18 mouse cellular contexts compared by ENCODE assay signal in the genomic region with DNA sequence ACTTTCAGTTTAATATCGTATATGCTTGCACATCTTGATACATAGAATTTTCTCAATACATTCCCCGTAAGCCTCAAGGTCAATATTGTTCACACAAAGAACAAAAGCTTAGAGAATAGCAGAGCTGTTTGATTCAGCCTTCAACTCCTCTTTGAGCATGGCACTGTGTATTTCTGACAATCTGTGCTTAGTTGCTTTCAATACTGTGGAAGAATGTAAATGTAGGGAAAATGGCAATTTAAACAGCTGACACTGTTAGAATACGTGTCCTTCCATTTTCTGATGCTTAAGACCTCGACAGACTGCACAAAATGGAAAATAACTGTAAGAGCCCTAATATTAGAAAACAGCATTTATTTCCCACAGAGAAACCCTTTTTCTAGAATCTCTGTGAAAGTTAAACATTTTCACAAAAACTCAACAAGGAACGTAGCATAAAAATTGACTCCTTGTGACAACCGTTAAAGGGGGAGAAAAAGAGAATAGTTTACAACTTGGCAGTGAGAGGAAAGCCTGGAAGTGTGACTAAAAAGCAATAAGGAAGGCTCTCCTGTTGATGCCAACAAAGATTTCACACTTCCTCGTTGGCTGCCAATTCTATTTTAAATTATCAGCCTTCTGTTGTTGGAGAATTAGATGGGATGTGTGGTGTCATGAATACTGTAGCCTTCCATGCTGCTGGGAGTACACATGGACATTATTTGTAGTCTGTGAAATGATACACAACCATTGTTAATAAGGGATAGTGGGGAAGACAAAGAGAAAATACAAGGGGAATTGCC.
DNase-seq lines count a peak whose midpoint lies in the region; ATAC-seq and TF ChIP-seq lines count a peak whose summit lies in the region.
"Had no signal": no experiment of that assay in that cellular context is flagged by ENCODE, and none has a peak within 500 bp of the region (broad histone marks: within the 10 kb centered on the region; RNA-seq: fewer than 3 reads in every experiment).

No protein-coding gene starts in this region.

- no peak overlapping the region for H3K9ac ChIP-seq in forebrain, embryonic 14.5 days (ENCODE audit: low read length)
- H3K9ac ChIP-seq in forebrain, embryonic 11.5 days (ENCODE audit: low read length), result no peak overlapping the region
- H3K9ac ChIP-seq in hindbrain, postnatal 0 days (replicated peaks; ENCODE audit: low read length), result no peak overlapping the region
- no peak overlapping the region for H3K9ac ChIP-seq in hindbrain, embryonic 13.5 days
- no peak overlapping the region for H3K9ac ChIP-seq in forebrain, embryonic 16.5 days (replicated peaks; ENCODE audit: low read depth, low read length)
- no peak overlapping the region for H3K9ac ChIP-seq in midbrain, embryonic 16.5 days (ENCODE audit: low read depth, low read length)
- H3K9ac ChIP-seq: kidney, embryonic 15.5 days; liver, embryonic 14.5 days; lung, embryonic 15.5 days had no signal

- no peak overlapping the region for H3K27ac ChIP-seq in forebrain, embryonic 14.5 days (ENCODE audit: low read depth, low read length)
- no peak overlapping the region for H3K27ac ChIP-seq in forebrain, embryonic 11.5 days (ENCODE audit: low read depth, low read length)
- no peak overlapping the region for H3K27ac ChIP-seq in hindbrain, postnatal 0 days
- no peak overlapping the region for H3K27ac ChIP-seq in hindbrain, embryonic 13.5 days
- H3K27ac ChIP-seq in forebrain, embryonic 16.5 days (ENCODE audit: low read length), result no peak overlapping the region
- H3K27ac ChIP-seq in midbrain, embryonic 16.5 days (ENCODE audit: low read length), result no peak overlapping the region
- H3K27ac ChIP-seq: kidney, embryonic 15.5 days; liver, embryonic 14.5 days; lung, embryonic 15.5 days had no signal

- no peak overlapping the region for H3K4me2 ChIP-seq in forebrain, embryonic 14.5 days (ENCODE audit: low read length)
- H3K4me2 ChIP-seq in forebrain, embryonic 11.5 days (ENCODE audit: low read depth, low read length, severe bottlenecking), result no peak overlapping the region
- no peak overlapping the region for H3K4me2 ChIP-seq in hindbrain, postnatal 0 days (ENCODE audit: low read depth, low read length)
- H3K4me2 ChIP-seq in hindbrain, embryonic 13.5 days, result no peak overlapping the region
- H3K4me2 ChIP-seq in forebrain, embryonic 16.5 days (ENCODE audit: low read length), result no peak overlapping the region
- H3K4me2 ChIP-seq in midbrain, embryonic 16.5 days (ENCODE audit: low read length), result no peak overlapping the region
- H3K4me2 ChIP-seq: kidney, embryonic 15.5 days; lung, embryonic 15.5 days had no signal

- H3K9me3 ChIP-seq in forebrain, embryonic 14.5 days (replicated peaks; ENCODE audit: control insufficient read depth, low read length), result no peaks in the 10 kb centered on the region
- no peaks in the 10 kb centered on the region for H3K9me3 ChIP-seq in forebrain, embryonic 11.5 days (ENCODE audit: control insufficient read depth, low read length)
- no peaks in the 10 kb centered on the region for H3K9me3 ChIP-seq in hindbrain, postnatal 0 days (ENCODE audit: low read length)
- H3K9me3 ChIP-seq in hindbrain, embryonic 13.5 days, result no peaks in the 10 kb centered on the region
- no peaks in the 10 kb centered on the region for H3K9me3 ChIP-seq in forebrain, embryonic 16.5 days (ENCODE audit: control insufficient read depth, low read length)
- no peaks in the 10 kb centered on the region for H3K9me3 ChIP-seq in midbrain, embryonic 16.5 days (replicated peaks; ENCODE audit: control insufficient read depth, low read length, poor library complexity, severe bottlenecking)
- H3K9me3 ChIP-seq: kidney, embryonic 15.5 days; lung, embryonic 15.5 days had no signal

- ATAC-seq in forebrain, embryonic 14.5 days, result peak; percentile 68; the same call in 1 of the 2 replicates
- no peak for ATAC-seq in forebrain, embryonic 11.5 days (replicated peaks; ENCODE audit: low FRiP score)
- 0 out of 2 replicates have a peak, but pooled peaks have one; percentile 49 for ATAC-seq in hindbrain, postnatal 0 days
- ATAC-seq in hindbrain, embryonic 13.5 days (ENCODE audit: low FRiP score), result no peak
- ATAC-seq in forebrain, embryonic 16.5 days, result peak; percentile 90
- peak; percentile 84 for ATAC-seq in midbrain, embryonic 16.5 days
- ATAC-seq in megakaryocyte progenitor cell, adult 5-6 weeks (replicated peaks; ENCODE audit: poor library complexity), result no peak
- ATAC-seq: intestine, postnatal 0 days had no signal

- H3K4me3 ChIP-seq in forebrain, embryonic 14.5 days (ENCODE audit: low read depth, low read length), result no peak overlapping the region
- no peak overlapping the region for H3K4me3 ChIP-seq in forebrain, embryonic 11.5 days (ENCODE audit: low read depth, low read length)
- no peak overlapping the region for H3K4me3 ChIP-seq in hindbrain, postnatal 0 days (ENCODE audit: low read length)
- H3K4me3 ChIP-seq in hindbrain, embryonic 13.5 days, result no peak overlapping the region
- H3K4me3 ChIP-seq in forebrain, embryonic 16.5 days (replicated peaks; ENCODE audit: low read length), result no peak overlapping the region
- H3K4me3 ChIP-seq in midbrain, embryonic 16.5 days (ENCODE audit: low read depth, low read length), result no peak overlapping the region
- H3K4me3 ChIP-seq: kidney, embryonic 15.5 days; lung, embryonic 15.5 days had no signal

- TF ChIP-seq CTCF in hindbrain, postnatal 0 days (IDR thresholded peaks at IDR 0.05; ENCODE audit: low read depth), result no peak

- no peaks in the 10 kb centered on the region for H3K27me3 ChIP-seq in forebrain, embryonic 14.5 days (replicated peaks; ENCODE audit: control insufficient read depth, insufficient read depth, low read length)
- H3K27me3 ChIP-seq in forebrain, embryonic 11.5 days (ENCODE audit: control insufficient read depth, insufficient read depth, low read length), result no peaks in the 10 kb centered on the region
- no peaks in the 10 kb centered on the region for H3K27me3 ChIP-seq in hindbrain, postnatal 0 days (ENCODE audit: insufficient read depth, low read length)
- no peaks in the 10 kb centered on the region for H3K27me3 ChIP-seq in hindbrain, embryonic 13.5 days
- no peaks in the 10 kb centered on the region for H3K27me3 ChIP-seq in forebrain, embryonic 16.5 days (replicated peaks; ENCODE audit: control insufficient read depth, insufficient read depth, low read length)
- H3K27me3 ChIP-seq in midbrain, embryonic 16.5 days (ENCODE audit: control insufficient read depth, insufficient read depth, low read depth, low read length), result no peaks in the 10 kb centered on the region
- H3K27me3 ChIP-seq: kidney, embryonic 15.5 days; lung, embryonic 15.5 days had no signal

- WGBS in forebrain, embryonic 14.5 days, result 72% methylated on average over 7 of the region's 7 CpGs
- WGBS in forebrain, embryonic 11.5 days, result 86% methylated on average over 7 of the region's 7 CpGs
- 43% methylated on average over 7 of the region's 7 CpGs for WGBS in hindbrain, postnatal 0 days
- 62% methylated on average over 7 of the region's 7 CpGs for WGBS in hindbrain, embryonic 13.5 days
- WGBS in forebrain, embryonic 16.5 days, result 56% methylated on average over 7 of the region's 7 CpGs
- WGBS in midbrain, embryonic 16.5 days, result 31% methylated on average over 7 of the region's 7 CpGs

- no peaks in the 10 kb centered on the region for H3K36me3 ChIP-seq in forebrain, embryonic 14.5 days (ENCODE audit: control insufficient read depth, insufficient read depth, low read length)
- no peaks in the 10 kb centered on the region for H3K36me3 ChIP-seq in forebrain, embryonic 11.5 days (ENCODE audit: control insufficient read depth, insufficient read depth, low read length)
- H3K36me3 ChIP-seq in hindbrain, postnatal 0 days (ENCODE audit: insufficient read depth, low read length), result no peaks in the 10 kb centered on the region
- H3K36me3 ChIP-seq in hindbrain, embryonic 13.5 days, result no peaks in the 10 kb centered on the region
- no peaks in the 10 kb centered on the region for H3K36me3 ChIP-seq in forebrain, embryonic 16.5 days (ENCODE audit: control insufficient read depth, insufficient read depth)
- H3K36me3 ChIP-seq in midbrain, embryonic 16.5 days (ENCODE audit: control insufficient read depth, insufficient read depth, low read length), result no peaks in the 10 kb centered on the region
- H3K36me3 ChIP-seq: kidney, embryonic 15.5 days; lung, embryonic 15.5 days had no signal

- no peaks in the 10 kb centered on the region for H3K4me1 ChIP-seq in forebrain, embryonic 14.5 days (ENCODE audit: control insufficient read depth, insufficient read depth, low read length)
- no peaks in the 10 kb centered on the region for H3K4me1 ChIP-seq in forebrain, embryonic 11.5 days (replicated peaks; ENCODE audit: control insufficient read depth, insufficient read depth, low read length)
- no peaks in the 10 kb centered on the region for H3K4me1 ChIP-seq in hindbrain, postnatal 0 days (ENCODE audit: insufficient read depth, low read length)
- H3K4me1 ChIP-seq in hindbrain, embryonic 13.5 days (replicated peaks), result no peaks in the 10 kb centered on the region
- 0 out of 2 replicates have a peak, but pooled peaks cover 2% of the 10 kb centered on the region for H3K4me1 ChIP-seq in forebrain, embryonic 16.5 days (replicated peaks; ENCODE audit: control insufficient read depth, insufficient read depth, low read length)
- 0 out of 2 replicates have a peak, but pooled peaks cover 3% of the 10 kb centered on the region for H3K4me1 ChIP-seq in midbrain, embryonic 16.5 days (ENCODE audit: control insufficient read depth, insufficient read depth, low read length)
- H3K4me1 ChIP-seq: kidney, embryonic 15.5 days; lung, embryonic 15.5 days had no signal

- peak; percentile 62 for DNase-seq in forebrain, embryonic 14.5 days (ENCODE audit: low spot score)
- DNase-seq in forebrain, embryonic 11.5 days (ENCODE audit: low spot score), result no peak
- peak; percentile 54 for DNase-seq in hindbrain, postnatal 0 days (ENCODE audit: low spot score)
- no peak for DNase-seq in thymus, adult 18-20 months
- DNase-seq: B cell, adult 2 months; cerebellum, postnatal 25 days; gastrocnemius, postnatal 36 days; lung, postnatal 4 days; right cerebral cortex, postnatal 4 days; thymus, postnatal 14 days had no signal

Comparison
In these comparisons a context has a peak if more than half of its experiments do, and no peak if none do; other contexts are left out.
1. ATAC-seq: peak in forebrain, embryonic 14.5 days (single experiment), hindbrain, postnatal 0 days (single experiment), forebrain, embryonic 16.5 days (single experiment) and midbrain, embryonic 16.5 days (single experiment); none in forebrain, embryonic 11.5 days (single experiment), hindbrain, embryonic 13.5 days (single experiment) and megakaryocyte progenitor cell, adult 5-6 weeks (single experiment).
2. DNase-seq: peak in forebrain, embryonic 14.5 days (single experiment) and hindbrain, postnatal 0 days (single experiment); none in forebrain, embryonic 11.5 days (single experiment) and thymus, adult 18-20 months (0 of 2).